ENCODE assay signal across 8 mouse cellular contexts in the genomic region with DNA sequence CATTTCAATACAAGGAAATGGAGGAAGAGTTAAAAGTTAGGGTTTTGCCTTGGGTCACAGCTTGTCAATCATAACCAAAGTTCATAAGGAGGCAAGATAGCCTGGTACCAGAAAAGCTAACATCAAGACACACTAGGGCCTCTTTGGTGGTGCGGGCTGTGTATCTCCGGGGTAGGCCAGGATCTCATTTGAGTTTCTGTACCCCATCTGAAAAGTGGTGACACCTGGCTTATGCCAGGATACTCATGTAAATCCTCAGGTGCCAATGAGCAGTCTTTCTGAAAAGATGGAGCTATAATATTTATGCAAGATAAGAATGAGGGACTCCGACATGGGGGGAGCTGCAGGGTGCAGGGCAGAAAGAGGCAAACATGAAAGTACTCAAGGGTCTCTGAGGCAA. TPM values are rescaled to one million over a fixed set of nuclear protein-coding genes. Genes with fewer than 3 reads are reported as not detected.
DNase-seq lines count a peak whose midpoint lies in the region; ATAC-seq and TF ChIP-seq lines count a peak whose summit lies in the region.

No protein-coding gene starts in this region.

- dilution Hi-C loops in CH12.LX (cut with MboI; ENCODE audit: extremely low pct_ligation_motif_present, extremely low pct_unique_long_range_greater_than_20kb, low sequenced_read_pairs), result no loop called here

- intact Hi-C loops in heart, adult 2 months (cut with DNase I), result no loop called here
- intact Hi-C loops in heart, postnatal 25 days (cut with DNase I), result loop anchor here (5.0 kb wide), 1 partner anchor 96 kb away; a partner anchor contains a TSS

- peak overlapping the region; percentile 74 for H3K4me3 ChIP-seq in heart, adult 2 months
- peak overlapping the region in 1 of 3 experiments; percentile 13 for H3K4me3 ChIP-seq in CH12.LX (replicated peaks in 1 of 3; ENCODE audit: low read depth in 2 of 3, low read length in 2 of 3, poor library complexity in 1 of 3)
- H3K4me3 ChIP-seq in forebrain, embryonic 14.5 days (ENCODE audit: low read depth, low read length), result peak overlapping the region; percentile 45
- H3K4me3 ChIP-seq in liver, embryonic 14.5 days (ENCODE audit: insufficient read depth in 1 of 2, low read depth in 2 of 2, low read length in 2 of 2), result peak overlapping the region; percentile 55 to 63

- TF ChIP-seq EP300 in heart, adult 2 months (IDR thresholded peaks at IDR 0.05; ENCODE audit: insufficient read depth, low read depth, low read length), result no peak
- TF ChIP-seq EP300 in CH12.LX (IDR thresholded peaks at IDR 0.05; ENCODE audit: low read length), result no peak
- no peak for TF ChIP-seq EP300 in liver, embryonic 14.5 days (IDR thresholded peaks at IDR 0.05; ENCODE audit: low read depth)

- no peaks in the 10 kb centered on the region for H3K27me3 ChIP-seq in heart, adult 2 months (ENCODE audit: control insufficient read depth, insufficient read depth, low read length)
- H3K27me3 ChIP-seq in CH12.LX (replicated peaks), result no peaks in the 10 kb centered on the region
- H3K27me3 ChIP-seq in forebrain, embryonic 14.5 days (replicated peaks; ENCODE audit: control insufficient read depth, insufficient read depth, low read length), result peaks cover 2% of the 10 kb centered on the region
- H3K27me3 ChIP-seq in liver, embryonic 14.5 days (ENCODE audit: control insufficient read depth, insufficient read depth, low read length), result peaks cover 13% of the 10 kb centered on the region

- H3K36me3 ChIP-seq in heart, adult 2 months (ENCODE audit: control insufficient read depth, insufficient read depth, low read length), result no peaks in the 10 kb centered on the region
- H3K36me3 ChIP-seq in CH12.LX (replicated peaks in 1 of 2; ENCODE audit: control insufficient read depth in 1 of 2, insufficient read depth in 1 of 2, low read length in 1 of 2), result peaks cover 26 to 51% of the 10 kb centered on the region in 2 experiments
- H3K36me3 ChIP-seq in forebrain, embryonic 14.5 days (ENCODE audit: control insufficient read depth, insufficient read depth, low read length), result no peaks in the 10 kb centered on the region
- no peaks in the 10 kb centered on the region for H3K36me3 ChIP-seq in liver, embryonic 14.5 days (replicated peaks; ENCODE audit: control insufficient read depth, insufficient read depth, low read depth)

- WGBS in heart, adult 2 months, result 89% methylated on average over 3 of the region's 3 CpGs
- WGBS in forebrain, embryonic 14.5 days, result 91% methylated on average over 3 of the region's 3 CpGs
- 78% methylated on average over 3 of the region's 3 CpGs for WGBS in liver, embryonic 14.5 days (ENCODE audit: insufficient replicate concordance)

- no peak for ATAC-seq in forebrain, embryonic 14.5 days
- no peak for ATAC-seq in liver, embryonic 14.5 days (ENCODE audit: insufficient read depth)

- H3K4me2 ChIP-seq in CH12.LX (ENCODE audit: insufficient read depth, low read depth, poor library complexity, severe bottlenecking), result peak overlapping the region; percentile 81
- H3K4me2 ChIP-seq in forebrain, embryonic 14.5 days (ENCODE audit: low read length), result peak overlapping the region; percentile 70
- peak overlapping the region; percentile 96 for H3K4me2 ChIP-seq in liver, embryonic 14.5 days (ENCODE audit: low read depth)

- H3K4me1 ChIP-seq in heart, adult 2 months (ENCODE audit: control insufficient read depth, insufficient read depth, low read length), result peaks cover 6% of the 10 kb centered on the region
- H3K4me1 ChIP-seq in CH12.LX (ENCODE audit: control insufficient read depth in 1 of 2, insufficient read depth in 2 of 2), result peaks cover 11 to 57% of the 10 kb centered on the region in 2 experiments
- peaks cover 10% of the 10 kb centered on the region for H3K4me1 ChIP-seq in forebrain, embryonic 14.5 days (ENCODE audit: control insufficient read depth, insufficient read depth, low read length)
- H3K4me1 ChIP-seq in liver, embryonic 14.5 days (replicated peaks; ENCODE audit: control insufficient read depth in 2 of 2, insufficient read depth in 2 of 2, low read length in 1 of 2), result peaks cover 27 to 28% of the 10 kb centered on the region in 2 experiments

- H3K79me2 ChIP-seq in heart, adult 2 months (replicated peaks; ENCODE audit: control insufficient read depth, insufficient read depth, low read length), result no peaks in the 10 kb centered on the region
- no peaks in the 10 kb centered on the region for H3K79me2 ChIP-seq in CH12.LX (replicated peaks; ENCODE audit: control insufficient read depth, extremely low read depth, insufficient read depth, poor library complexity, severe bottlenecking)

- H3K9ac ChIP-seq in heart, adult 2 months (ENCODE audit: low read depth, low read length), result peak overlapping the region; percentile 96; the same call in 1 of the 2 replicates
- peak overlapping the region; percentile 36; the same call in 1 of the 2 replicates for H3K9ac ChIP-seq in CH12.LX (ENCODE audit: insufficient read depth, low read depth)
- 0 out of 2 replicates have a peak overlapping the region, but pooled peaks have one; percentile 69 for H3K9ac ChIP-seq in forebrain, embryonic 14.5 days (ENCODE audit: low read length)
- peak overlapping the region; percentile 84 for H3K9ac ChIP-seq in liver, embryonic 14.5 days (replicated peaks)

- TF ChIP-seq CTCF in heart, adult 2 months (IDR thresholded peaks at IDR 0.05), result no peak
- TF ChIP-seq CTCF in CH12.LX (conservative IDR thresholded peaks at IDR 0.05 in 1 of 2, IDR thresholded peaks at IDR 0.05 in 1 of 2; ENCODE audit: low read depth in 2 of 2, low read length in 2 of 2), result no peak
- no peak for TF ChIP-seq CTCF in liver, embryonic 14.5 days (IDR thresholded peaks at IDR 0.05; ENCODE audit: low read depth)

- no peak for TF ChIP-seq RAD21 in CH12.LX (IDR thresholded peaks at IDR 0.05; ENCODE audit: low read depth, low read length)

- no peak for DNase-seq in heart, adult 2 months
- DNase-seq in heart, postnatal 25 days (ENCODE audit: low spot score), result no peak
- DNase-seq in CH12.LX (ENCODE audit: extremely low read depth), result no peak
- DNase-seq in forebrain, embryonic 14.5 days (ENCODE audit: low spot score), result no peak
- no peak for DNase-seq in liver, embryonic 14.5 days (ENCODE audit: low read depth in 3 of 3, low spot score in 3 of 3)
- DNase-seq in ovary, adult 18-20 months (ENCODE audit: low spot score), result no peak
- DNase-seq in cerebellum, adult 8-10 months, result no peak
- DNase-seq in thymus, postnatal 0 days (ENCODE audit: low spot score), result no peak

- in situ Hi-C loops in CH12.LX (cut with MboI; ENCODE audit: low pct_ligation_motif_present, low pct_unique_long_range_greater_than_20kb, low sequenced_read_pairs), result no loop called here

- peak overlapping the region; percentile 98 for H3K27ac ChIP-seq in heart, adult 2 months
- 0 out of 2 replicates have a peak overlapping the region, but pooled peaks have one; percentile 23 for H3K27ac ChIP-seq in CH12.LX (ENCODE audit: insufficient read depth, low read depth)
- H3K27ac ChIP-seq in forebrain, embryonic 14.5 days (ENCODE audit: low read depth, low read length), result peak overlapping the region; percentile 24; the same call in 1 of the 2 replicates
- peak overlapping the region; percentile 97 for H3K27ac ChIP-seq in liver, embryonic 14.5 days

- TF ChIP-seq POLR2A in heart, adult 2 months (IDR thresholded peaks at IDR 0.05; ENCODE audit: insufficient read depth, low read depth, low read length), result no peak
- TF ChIP-seq POLR2A in CH12.LX (IDR thresholded peaks at IDR 0.05; ENCODE audit: low read depth, low read length), result no peak

- no peaks in the 10 kb centered on the region for H3K9me3 ChIP-seq in CH12.LX (replicated peaks; ENCODE audit: low read length)
- H3K9me3 ChIP-seq in forebrain, embryonic 14.5 days (replicated peaks; ENCODE audit: control insufficient read depth, low read length), result no peaks in the 10 kb centered on the region
- no peaks in the 10 kb centered on the region for H3K9me3 ChIP-seq in liver, embryonic 14.5 days (ENCODE audit: control insufficient read depth, low read length)

TF ChIP-seq in CH12.LX, 34 proteins besides CTCF, POLR2A, EP300 and RAD21 (continues in another document):
- TF ChIP-seq UBTF (IDR thresholded peaks at IDR 0.05; ENCODE audit: low read depth, low read length) (no peak), KAT2A (IDR thresholded peaks at IDR 0.05; ENCODE audit: insufficient replicate concordance, low read length) (no peak), HCFC1 (IDR thresholded peaks at IDR 0.05; ENCODE audit: low read depth, low read length) (no peak), TBP (conservative IDR thresholded peaks at IDR 0.05; ENCODE audit: low read depth, low read length) (no peak), CHD1 (IDR thresholded peaks at IDR 0.05; ENCODE audit: low read depth, low read length) (no peak), ZMIZ1 (IDR thresholded peaks at IDR 0.05; ENCODE audit: low read depth, low read length) (no peak), JUN (IDR thresholded peaks at IDR 0.05; ENCODE audit: insufficient read depth, low read depth, low read length) (no peak), POLR2AphosphoS2 (IDR thresholded peaks at IDR 0.05; ENCODE audit: low read depth, low read length) (no peak), TCF12 (IDR thresholded peaks at IDR 0.05; ENCODE audit: low read depth, low read length) (no peak), IRF4 (IDR thresholded peaks at IDR 0.05; ENCODE audit: low read depth, low read length) (no peak), MAZ (IDR thresholded peaks at IDR 0.05; ENCODE audit: low read depth, low read length) (no peak)

RNA-seq across cellular contexts. Expression of a gene that starts 36.9 kb away (rescaled TPM):
- total RNA-seq in heart, adult 2 months (2021), result 1 to 10 TPM; 6.8 to 7.1 TPM
- 13.9 and 16.3 TPM in 2 replicates for polyA plus RNA-seq in heart, adult 2 months (2012; rRNA removed)
- 1 to 10 TPM; 6.3 to 6.4 TPM for total RNA-seq in heart, postnatal 25 days (2021)
- total RNA-seq in CH12.LX (2012; rRNA removed) (3.9 and 4.7 TPM in 2 replicates), CH12.LX (2014; rRNA removed) (8.7 and 10.4 TPM in 2 replicates)
- 94.3 and 98.5 TPM in 2 replicates for polyA plus RNA-seq in CH12.LX (2012; ENCODE audit: insufficient read length, low read depth)
- polyA plus RNA-seq in forebrain, embryonic 14.5 days (2014; fragmentation: Nextera tagmentation; extraction: Ambion mirVana), result 4.8 and 5.6 TPM in 2 replicates
- 23.5 and 29.8 TPM in 2 replicates for polyA plus RNA-seq in liver, embryonic 14.5 days (2012; rRNA removed)
- polyA plus RNA-seq in liver, embryonic 14.5 days (2014; fragmentation: Nextera tagmentation; extraction: Ambion mirVana), result 34.3 and 35.9 TPM in 2 replicates
- polyA plus RNA-seq in thymus, postnatal 0 days (2015; fragmentation: Nextera tagmentation; extraction: Ambion mirVana), result 149 and 159 TPM in 2 replicates

RNA-seq across cellular contexts. Expression of a gene that starts 42.6 kb away (rescaled TPM):
- total RNA-seq in heart, adult 2 months (2021), result 10 to 100 TPM; 18.9 to 21.7 TPM
- polyA plus RNA-seq in heart, adult 2 months (2012; rRNA removed), result 21.4 and 31.6 TPM in 2 replicates
- 1 to 10 TPM; 9.4 to 9.8 TPM for total RNA-seq in heart, postnatal 25 days (2021)
- 10.0 and 12.1 TPM in 2 replicates for total RNA-seq in CH12.LX (2012; rRNA removed)
- 5.6 and 8.1 TPM in 2 replicates for total RNA-seq in CH12.LX (2014; rRNA removed)
- polyA plus RNA-seq in CH12.LX (2012; ENCODE audit: insufficient read length, low read depth), result 12.4 and 14.7 TPM in 2 replicates
- 1.6 and 2.1 TPM in 2 replicates for polyA plus RNA-seq in forebrain, embryonic 14.5 days (2014; fragmentation: Nextera tagmentation; extraction: Ambion mirVana)
- 2.5 and 2.6 TPM in 2 replicates for polyA plus RNA-seq in liver, embryonic 14.5 days (2012; rRNA removed)
- 0.62 and 1.3 TPM in 2 replicates for polyA plus RNA-seq in liver, embryonic 14.5 days (2014; fragmentation: Nextera tagmentation; extraction: Ambion mirVana)
- 8.3 and 10.1 TPM in 2 replicates for polyA plus RNA-seq in thymus, postnatal 0 days (2015; fragmentation: Nextera tagmentation; extraction: Ambion mirVana)

Comparison
In these comparisons a context has a peak if more than half of its experiments do, and no peak if none do; other contexts are left out.
1. H3K27ac ChIP-seq: peak in every context shown above with its lines; median percentile 98 in heart, adult 2 months; 97 in liver, embryonic 14.5 days; 24 in forebrain, embryonic 14.5 days; 23 in CH12.LX.
2. H3K9ac ChIP-seq: peak in every context shown above with its lines; median percentile 96 in heart, adult 2 months; 84 in liver, embryonic 14.5 days; 69 in forebrain, embryonic 14.5 days; 36 in CH12.LX.